Mouse (Mus musculus): ENCODE data around the gene Nipa1. TPM values are rescaled to one million over a fixed set of nuclear protein-coding genes. Genes with fewer than 3 reads are reported as not detected.

Nipa1 gene
- 3.4 TPM for polyA plus RNA-seq (2015; fragmentation: Illumina TruSeq; extraction: RNeasy Lipid Tissue Mini Kit (QIAGEN cat#74804); ENCODE audit: insufficient read depth, low replicate concordance)

DNA sequence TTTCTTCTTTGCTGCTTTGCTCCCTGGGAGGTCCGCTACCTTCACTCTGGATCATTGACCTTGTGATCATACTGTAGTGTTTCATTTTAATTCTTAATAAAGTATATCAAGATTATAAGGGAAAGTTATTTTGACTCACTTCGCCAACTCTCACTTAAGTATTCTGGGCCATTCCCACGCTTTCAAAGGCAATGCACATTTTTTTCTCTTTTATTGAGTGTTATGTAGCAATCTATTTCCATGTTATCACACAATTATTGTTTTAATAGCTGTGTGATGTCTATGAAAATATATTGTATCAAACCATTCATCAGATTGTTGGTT, at the start of gene Nipa1:
Gene Nipa1, minus strand, starts transcription at position 25 of the 324 bp plus-strand sequence.

DNA sequence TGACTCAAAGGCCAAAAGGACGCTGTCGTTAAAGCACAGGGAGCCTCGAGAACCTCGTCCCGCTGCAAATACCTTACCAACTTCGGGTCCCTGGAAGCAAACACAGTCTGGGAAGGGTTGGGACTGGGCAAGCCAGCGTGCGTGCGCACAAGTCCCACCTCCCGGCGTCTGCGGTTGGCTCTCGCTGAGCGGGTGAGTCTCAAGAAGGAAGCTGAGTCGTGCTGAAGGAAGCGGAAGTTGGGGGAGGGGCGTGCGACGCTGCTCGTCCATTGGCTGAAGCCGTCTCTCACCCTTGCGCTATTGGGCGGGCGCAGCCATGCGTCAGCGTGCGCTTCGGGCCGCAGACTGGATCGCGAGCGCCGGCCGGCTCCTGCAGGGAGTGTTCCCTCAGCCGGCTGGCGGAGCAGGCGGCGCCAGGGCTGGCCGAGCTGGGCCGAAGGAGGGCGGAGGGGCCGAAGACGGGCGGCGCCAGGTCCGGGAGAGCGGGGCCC, 30.1 kb upstream of the Nipa1 start, which contains the start of gene Herc2:
Gene Herc2, plus strand, starts transcription at position 366 of the 491 bp plus-strand sequence.

DNA sequence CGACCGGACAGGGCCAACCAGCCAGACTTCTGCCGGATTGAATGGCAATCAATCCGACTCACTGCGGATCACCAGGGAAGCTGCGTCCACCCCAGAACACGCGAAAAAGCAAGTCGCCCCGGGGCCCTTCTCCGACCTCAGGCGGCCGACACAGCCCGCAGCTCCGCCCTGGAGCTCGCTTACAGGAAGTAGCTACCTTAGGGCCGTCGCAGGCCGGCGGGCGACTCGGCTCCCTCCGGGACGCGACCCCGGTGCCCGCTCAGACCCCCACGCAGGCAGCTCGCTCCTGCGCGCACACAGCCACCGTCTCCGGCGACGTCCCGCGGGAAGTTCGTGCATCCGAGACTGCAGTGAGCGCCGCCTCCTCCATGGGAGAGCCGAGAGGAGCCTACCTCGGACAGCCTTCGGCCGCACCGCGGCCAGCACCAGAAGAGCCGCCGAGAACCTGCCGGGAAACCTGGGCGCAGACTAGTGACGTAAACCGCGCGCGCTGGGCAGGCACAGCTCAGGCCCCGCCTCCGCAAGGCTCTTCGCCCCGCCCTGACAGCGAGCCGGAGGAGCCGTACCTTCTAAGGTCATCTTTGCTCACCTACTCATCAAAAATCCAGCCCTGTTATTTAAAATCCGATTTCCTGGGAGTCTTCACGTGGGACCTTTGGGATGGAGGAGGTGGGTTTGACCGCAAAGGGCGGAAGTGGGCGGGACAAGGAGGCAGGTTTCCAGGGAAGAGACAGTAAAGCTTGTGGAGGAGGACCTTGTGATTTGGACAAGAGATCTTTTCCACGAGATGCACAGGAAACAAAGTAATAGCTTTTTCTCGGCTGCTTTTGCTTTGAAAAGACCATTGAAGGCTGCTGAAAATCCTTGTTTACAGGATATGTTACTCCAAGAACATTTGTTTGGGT, 57.5 kb downstream of the Nipa1 start, which contains the start of gene Nipa2:
Gene Nipa2, minus strand, starts transcription at position 473 of the 905 bp plus-strand sequence.

Other genes with a start within 250 kb of the Nipa1 start
- gene Tubgcp5, start 225.8 kb downstream of the Nipa1 start, polyA plus RNA-seq (2015; fragmentation: Illumina TruSeq; extraction: RNeasy Lipid Tissue Mini Kit (QIAGEN cat#74804); ENCODE audit: insufficient read depth, low replicate concordance), result 48.7 TPM
- 37.9 TPM for gene Cyfip1, start 178.2 kb downstream of the Nipa1 start, polyA plus RNA-seq (2015; fragmentation: Illumina TruSeq; extraction: RNeasy Lipid Tissue Mini Kit (QIAGEN cat#74804); ENCODE audit: insufficient read depth, low replicate concordance)
- gene Nipa2, start 57.5 kb downstream of the Nipa1 start, polyA plus RNA-seq (2015; fragmentation: Illumina TruSeq; extraction: RNeasy Lipid Tissue Mini Kit (QIAGEN cat#74804); ENCODE audit: insufficient read depth, low replicate concordance), result 58.0 TPM
- gene Herc2, start 30.2 kb upstream of the Nipa1 start, polyA plus RNA-seq (2015; fragmentation: Illumina TruSeq; extraction: RNeasy Lipid Tissue Mini Kit (QIAGEN cat#74804); ENCODE audit: insufficient read depth, low replicate concordance), result 48.6 TPM
- not detected for gene Oca2, start 219.8 kb upstream of the Nipa1 start, polyA plus RNA-seq (2015; fragmentation: Illumina TruSeq; extraction: RNeasy Lipid Tissue Mini Kit (QIAGEN cat#74804); ENCODE audit: insufficient read depth, low replicate concordance)